Mouse (Mus musculus) left cerebral cortex, adult 9 months (tissue): Measurements from ENCODE around the gene C3ar1.

Experiments used
- DNase-seq, 2 experiments: peaks; one replicate each; pipeline ENCODE4 v3.0.0; 2022; ENCODE audit warnings: low spot score in 2 of 2

Gene C3ar1

GRCm38 (mm10) chr6:122855955-122856354, at the start of gene C3ar1:
Gene C3ar1 (minus strand): TSS chr6:122856161.
- no peak for DNase-seq

- peak in 1 of 2 experiments; percentile 73 for DNase-seq
Measured at GRCm38 (mm10) chr6:122892442-122893049, 36.6 kb upstream of the C3ar1 start.

GRCm38 (mm10) chr6:122889599-122889998, 33.6 kb upstream of the C3ar1 start:
- DNase-seq = no peak

- no peak for DNase-seq
Measured at GRCm38 (mm10) chr6:122883603-122884002, 27.6 kb upstream of the C3ar1 start.

- DNase-seq = no peak
Measured at GRCm38 (mm10) chr6:122881287-122881686, 25.3 kb upstream of the C3ar1 start.

GRCm38 (mm10) chr6:122879781-122880505, 24.0 kb upstream of the C3ar1 start:
- DNase-seq = no peak

GRCm38 (mm10) chr6:122879141-122879735, 23.3 kb upstream of the C3ar1 start:
- DNase-seq = no peak

- no peak for DNase-seq
Measured at GRCm38 (mm10) chr6:122874720-122875389, 18.9 kb upstream of the C3ar1 start.

GRCm38 (mm10) chr6:122873871-122874719, 18.1 kb upstream of the C3ar1 start, which contains the start of gene Necap1:
Gene Necap1 (plus strand): TSS chr6:122874474.
- peak; percentile 92 to 99 for DNase-seq

GRCm38 (mm10) chr6:122872800-122873199, 16.8 kb upstream of the C3ar1 start:
- DNase-seq = no peak

- DNase-seq = no peak
Measured at GRCm38 (mm10) chr6:122869846-122870245, 13.9 kb upstream of the C3ar1 start.

GRCm38 (mm10) chr6:122867914-122868313, 12.0 kb upstream of the C3ar1 start:
- DNase-seq = no peak

- no peak for DNase-seq
Measured at GRCm38 (mm10) chr6:122862871-122863270, 6.9 kb upstream of the C3ar1 start.

GRCm38 (mm10) chr6:122862434-122862833, 6.5 kb upstream of the C3ar1 start:
- no peak for DNase-seq

GRCm38 (mm10) chr6:122854552-122854951, 1.4 kb downstream of the C3ar1 start:
- no peak for DNase-seq

GRCm38 (mm10) chr6:122852696-122853095, 3.3 kb downstream of the C3ar1 start:
- no peak for DNase-seq

GRCm38 (mm10) chr6:122843759-122844158, 12.2 kb downstream of the C3ar1 start:
- DNase-seq = no peak

GRCm38 (mm10) chr6:122837539-122837938, 18.4 kb downstream of the C3ar1 start:
- DNase-seq = no peak

GRCm38 (mm10) chr6:122836974-122837373, 19.0 kb downstream of the C3ar1 start:
- DNase-seq = no peak

- no peak for DNase-seq
Measured at GRCm38 (mm10) chr6:122834365-122834764, 21.6 kb downstream of the C3ar1 start.

GRCm38 (mm10) chr6:122832880-122833279, 23.1 kb downstream of the C3ar1 start:
- no peak for DNase-seq
